Mouse (Mus musculus) megakaryocyte, embryonic 14.5 days (primary cell): ENCODE data around the gene BC017158.

Source experiments
- FLI1 ChIP-seq: IDR thresholded peaks from 2 replicates; pipeline ENCODE4 v1.6.1; 2012; ENCODE audit warnings: low read length, inconsistent platforms, mixed read lengths
- GATA1 ChIP-seq: IDR thresholded peaks from 3 replicates; pipeline ENCODE4 v1.6.1; 2012; ENCODE audit warnings: mixed read lengths, low read length, inconsistent platforms, borderline replicate concordance

DNA sequence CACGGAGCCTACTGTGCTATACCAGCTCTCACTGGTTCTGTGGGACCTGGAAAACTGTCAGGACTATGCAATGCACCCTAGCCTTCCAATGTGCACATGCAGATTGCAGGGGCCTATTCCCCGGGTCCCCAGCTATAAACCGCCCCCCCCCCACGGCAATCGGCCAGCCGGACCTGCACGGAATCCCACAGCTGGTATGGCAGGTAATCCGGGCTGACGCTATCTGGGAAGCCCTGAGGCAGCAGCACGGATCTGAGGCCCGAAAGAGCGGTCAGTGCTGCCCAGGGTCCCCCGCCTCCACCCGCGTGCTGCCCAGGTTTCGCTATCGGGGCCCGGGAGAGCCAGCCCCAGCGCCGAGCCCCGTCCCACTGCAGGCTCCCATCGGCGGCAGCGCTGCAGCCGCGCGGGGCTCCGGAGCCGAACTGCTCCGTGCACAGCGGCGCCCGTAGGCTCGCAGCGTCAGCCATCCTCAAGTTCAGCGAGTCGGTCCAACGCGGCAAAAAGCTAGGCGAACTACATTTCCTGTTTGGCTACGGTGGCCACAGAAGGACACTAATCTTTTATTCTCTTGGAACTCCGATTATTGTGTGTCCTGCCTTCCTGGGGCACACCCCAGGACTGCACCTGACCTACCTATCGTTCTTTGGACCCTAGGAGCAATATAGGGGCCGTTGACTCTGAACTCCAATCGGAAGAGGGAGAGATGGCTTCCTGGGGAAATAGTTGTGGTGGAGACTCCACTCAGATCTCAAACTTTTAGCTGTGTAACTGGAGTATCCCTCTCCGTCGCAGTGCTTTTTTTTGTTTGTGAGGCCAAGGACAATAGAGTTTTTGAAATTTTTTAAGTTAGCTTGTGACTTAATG is at the start of gene BC017158:
- TF ChIP-seq GATA1: no peak
- no peak for TF ChIP-seq FLI1
